Mouse (Mus musculus): ENCODE data around the gene Bicd2. TPM values are rescaled to one million over a fixed set of nuclear protein-coding genes. Genes with fewer than 3 reads are reported as not detected.

Gene Bicd2
- polyA plus RNA-seq, 2 experiments from 2014 or later, result 5.9 to 6.1 TPM

- no peak for ATAC-seq
Observed at GRCm38 (mm10) chr13:49402628-49403027, 61.2 kb downstream of the Bicd2 start.

GRCm38 (mm10) chr13:49407795-49408194 is 66.4 kb downstream of the Bicd2 start:
- ATAC-seq, result no peak

- ATAC-seq, result peak; percentile 97
Observed at GRCm38 (mm10) chr13:49420754-49421605, 79.6 kb downstream of the Bicd2 start, which contains the start of gene Ippk. Ippk (plus strand) TSS chr13:49421249.

- ATAC-seq, result no peak
Observed at GRCm38 (mm10) chr13:49421606-49421917, 80.2 kb downstream of the Bicd2 start.

DNA sequence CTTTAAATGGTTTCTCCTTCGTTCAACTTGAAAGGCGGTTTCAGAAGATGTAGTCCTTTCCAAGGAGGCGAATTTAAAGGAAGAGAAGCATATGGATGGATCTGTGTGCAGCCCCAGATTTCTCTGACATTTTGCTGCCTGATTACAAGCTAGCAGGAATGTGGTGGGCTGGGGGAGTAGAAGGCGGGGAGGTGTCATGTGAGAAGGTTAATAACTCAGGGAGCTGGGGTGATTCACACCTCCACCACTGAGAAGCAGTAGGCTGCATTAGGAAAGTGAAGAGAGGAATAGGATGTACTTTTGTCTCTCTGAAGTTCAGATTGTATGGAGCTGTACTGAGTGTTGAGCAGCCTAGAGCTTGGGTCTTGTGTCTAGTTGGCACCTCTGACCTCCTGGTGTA is 80.6 kb downstream of the Bicd2 start:
- no peak for ATAC-seq

GRCm38 (mm10) chr13:49426736-49427135 is 85.4 kb downstream of the Bicd2 start:
- no peak for ATAC-seq

DNA sequence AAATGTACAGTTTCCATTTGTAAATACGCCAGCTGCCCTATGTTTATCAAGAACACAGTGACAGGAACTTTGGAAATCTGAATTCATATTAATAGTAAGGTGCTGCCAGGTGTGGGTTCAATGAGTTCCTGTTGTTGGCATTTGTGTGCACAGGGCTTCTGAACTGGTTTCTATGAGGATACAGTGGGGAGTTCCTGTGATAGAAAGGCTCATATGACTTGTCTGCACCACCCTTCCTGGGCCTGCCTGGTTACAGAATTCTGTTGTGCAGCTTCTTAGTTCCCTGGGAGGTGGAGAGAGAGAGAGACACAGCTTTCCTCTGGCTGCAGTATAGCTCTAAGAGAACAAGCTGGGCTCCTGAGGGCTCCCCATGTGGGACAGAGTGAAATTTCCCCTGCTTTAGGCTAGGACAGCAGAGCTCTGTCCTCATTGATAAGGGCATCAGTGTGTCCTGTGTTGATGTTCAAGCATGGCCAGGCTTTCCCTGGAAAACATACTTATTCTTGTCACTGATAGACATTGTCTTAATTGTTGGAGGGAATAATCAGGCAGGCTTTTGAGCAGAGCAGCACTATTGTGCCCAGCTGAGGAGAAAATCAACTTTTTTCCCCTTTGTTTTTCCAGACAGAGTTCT is 86.8 kb downstream of the Bicd2 start:
- peak; percentile 54 for ATAC-seq

GRCm38 (mm10) chr13:49430529-49430928 is 89.1 kb downstream of the Bicd2 start:
- ATAC-seq, result no peak

DNA sequence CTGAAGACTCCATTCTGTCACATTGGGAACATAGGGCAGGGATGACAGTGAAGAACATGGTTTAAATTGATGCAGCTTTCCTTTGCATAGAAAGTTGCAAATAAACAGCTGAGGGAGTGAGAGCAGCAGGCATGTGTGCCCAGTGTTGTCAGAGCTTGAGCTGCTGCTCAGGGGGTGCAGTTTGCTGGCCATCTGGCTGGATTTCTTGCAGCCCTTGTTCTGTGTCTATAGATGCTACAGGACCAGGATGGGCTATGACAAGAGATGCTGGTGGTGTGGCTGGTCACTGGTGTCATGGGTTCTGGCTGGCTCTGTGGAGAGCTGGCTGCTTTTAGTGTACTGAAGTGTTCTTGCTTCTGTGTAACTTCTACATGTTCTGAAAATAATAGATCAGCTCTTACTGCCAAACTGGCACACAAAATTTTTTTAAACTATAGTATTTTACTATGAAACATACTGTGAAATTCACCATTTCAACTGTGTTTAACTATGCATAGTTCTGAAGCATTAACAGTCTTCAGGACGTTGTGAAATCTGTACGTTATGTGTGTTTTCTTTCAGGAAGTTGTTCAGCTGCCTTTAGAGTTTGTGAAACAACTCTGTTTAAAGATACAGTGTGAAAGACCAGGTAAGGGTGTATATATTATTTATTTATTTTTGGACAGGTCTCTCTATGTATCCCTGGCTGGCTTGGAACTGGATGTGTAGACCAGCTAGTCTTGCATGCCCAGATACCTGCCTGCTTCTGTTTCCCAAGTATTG is 92.1 kb downstream of the Bicd2 start:
- ATAC-seq, result no peak

GRCm38 (mm10) chr13:49435745-49436144 is 94.4 kb downstream of the Bicd2 start:
- ATAC-seq, result peak; percentile 84

- ATAC-seq, result no peak
Observed at GRCm38 (mm10) chr13:49436170-49436569, 94.8 kb downstream of the Bicd2 start.

Other genes starting within 250 kb of the Bicd2 start
- gene Wnk2, start 193.6 kb upstream of the Bicd2 start, polyA plus RNA-seq (2017; shearing (Covaris generic)), result not detected
- gene Ninj1, start 154.1 kb upstream of the Bicd2 start, polyA plus RNA-seq (2017; shearing (Covaris generic)), result 10 to 100 TPM; 24.5 to 27.4 TPM
- gene Card19, start 125.5 kb upstream of the Bicd2 start, polyA plus RNA-seq (2017; shearing (Covaris generic)), result 10 to 100 TPM; 49.7 to 55.4 TPM
- 10 to 100 TPM; 60.4 to 88.7 TPM for gene Susd3, start 92.9 kb upstream of the Bicd2 start, polyA plus RNA-seq (2017; shearing (Covaris generic))
- gene Fgd3, start 21.3 kb upstream of the Bicd2 start, polyA plus RNA-seq (2017; shearing (Covaris generic)), result 10 to 100 TPM; 17.9 to 23.2 TPM
- gene Ippk, start 79.7 kb downstream of the Bicd2 start, polyA plus RNA-seq (2017; shearing (Covaris generic)), result 1 to 10 TPM; 3.9 to 7.1 TPM
- gene Tes3-ps, start 151.7 kb downstream of the Bicd2 start, polyA plus RNA-seq (2017; shearing (Covaris generic)), result 1 to 10 TPM; 5.2 to 8.4 TPM
- under 1 TPM; 0.05 to 0.14 TPM for gene Ecm2, start 163.2 kb downstream of the Bicd2 start, polyA plus RNA-seq (2017; shearing (Covaris generic))
- gene Aspn, start 202.9 kb downstream of the Bicd2 start, polyA plus RNA-seq (2017; shearing (Covaris generic)), result not detected
- 1 to 10 TPM in 1 of 2 experiments, under 1 TPM in 1; 0.28 to 1.1 TPM for gene Omd, start 240.9 kb downstream of the Bicd2 start, polyA plus RNA-seq (2017; shearing (Covaris generic))

Data from CD4-positive, CD25-positive, alpha-beta regulatory T cell, adult 4 months (primary cell).